Mouse (Mus musculus): ENCODE measurements around the gene Hist3h2ba. TPM values are rescaled to one million over a fixed set of nuclear protein-coding genes. Genes with fewer than 3 reads are reported as not detected.
A peak's percentile ranks its signal among the peaks of the same experiment; 100 is the strongest.
"Not testable (repeated sequence)": the region's sequence is repeated elsewhere in the genome, so short reads cannot be mapped to it uniquely, and the experiment has no call there.

Hist3h2ba gene
- polyA plus RNA-seq, 1 experiment: 5.1 TPM

DNA sequence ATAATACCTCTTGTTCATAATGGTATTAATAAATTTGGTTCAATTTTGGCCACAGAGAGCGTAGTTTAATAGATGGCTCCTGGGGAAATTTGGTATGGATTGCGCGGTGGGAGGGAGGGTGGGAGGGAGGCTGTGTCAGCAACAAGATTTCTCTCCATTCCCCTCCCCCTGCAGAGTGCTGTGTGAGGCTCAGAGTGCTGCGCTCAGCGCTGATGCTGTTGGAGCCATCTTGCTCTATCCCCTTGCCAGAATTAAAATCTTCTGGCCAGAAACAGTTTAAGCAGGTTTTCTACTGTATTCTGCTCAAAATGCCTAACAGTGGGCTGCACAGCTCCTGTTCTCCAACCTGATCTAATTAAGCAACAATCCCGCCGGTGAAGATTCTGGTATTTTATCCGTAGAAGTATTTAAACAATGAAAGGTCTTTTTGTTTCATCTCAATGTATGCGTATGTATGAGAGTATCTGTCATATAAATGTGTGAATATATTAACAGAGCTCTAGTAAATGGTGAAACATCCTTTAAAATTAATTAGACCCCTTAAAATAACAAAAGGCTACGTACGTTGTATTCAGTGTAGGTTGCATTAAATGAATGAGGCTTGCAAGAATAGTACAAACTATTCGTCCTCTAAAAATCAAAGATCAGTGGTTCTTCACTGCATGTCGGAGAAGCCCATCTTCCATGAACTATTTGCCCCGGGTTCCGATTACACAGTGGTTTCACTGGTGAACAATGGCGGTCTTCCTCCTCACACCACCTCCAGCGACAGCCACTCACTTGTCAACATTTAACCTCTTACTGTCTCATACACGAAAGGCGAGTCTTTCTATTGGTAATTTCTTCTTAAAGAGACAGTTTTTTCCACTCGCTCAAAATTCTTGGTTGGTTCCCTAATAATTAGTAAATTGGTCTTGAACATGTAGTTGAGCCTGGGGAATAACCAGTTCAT lies 1.0 kb downstream of the Hist3h2ba start:
- Histone ChIP-seq H3K4me1 (ENCODE audit: control insufficient read depth) (peaks cover 31% of the 10 kb centered on the region), H3K4me3 (replicated peaks) (peak overlapping the region; percentile 64), H3K27me3 (ENCODE audit: control insufficient read depth) (peaks cover 81% of the 10 kb centered on the region), H3K9me3 (ENCODE audit: control insufficient read depth, low read length) (0 out of 2 replicates have a peak, but pooled peaks cover 2% of the 10 kb centered on the region), H3K36me3 (ENCODE audit: control insufficient read depth) (peaks cover under 1% of the 10 kb centered on the region; the same call in 1 of the 2 replicates)
- TF ChIP-seq GATA1 (IDR thresholded peaks at IDR 0.05; ENCODE audit: low read length) (no peak), TAL1 (IDR thresholded peaks at IDR 0.05; ENCODE audit: low read length) (no peak)

DNA sequence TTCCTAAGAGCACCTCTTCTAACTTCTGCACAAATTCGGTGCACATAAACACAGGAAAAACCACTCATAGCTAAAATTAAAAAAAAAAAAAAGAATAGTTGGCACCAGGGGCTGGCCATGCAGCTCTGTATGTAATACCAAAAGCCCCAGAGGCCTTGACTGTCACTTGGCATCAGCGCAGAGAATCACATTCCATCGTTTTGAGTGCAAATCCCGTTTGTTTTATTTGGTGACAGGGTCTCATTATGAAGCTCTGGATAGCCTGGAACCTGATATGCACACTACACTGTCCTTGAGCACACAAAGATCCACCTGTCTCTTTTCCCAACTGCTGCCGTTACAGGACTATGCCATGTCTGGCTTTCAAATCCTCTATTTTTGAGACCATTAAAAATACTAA lies 2.5 kb downstream of the Hist3h2ba start:
- Histone ChIP-seq H3K4me3 (replicated peaks) (no peak overlapping the region), H3K36me3 (ENCODE audit: control insufficient read depth) (peaks cover 14% of the 10 kb centered on the region), H3K4me1 (ENCODE audit: control insufficient read depth) (peaks cover 36% of the 10 kb centered on the region), H3K9me3 (ENCODE audit: control insufficient read depth, low read length) (0 out of 2 replicates have a peak, but pooled peaks cover 2% of the 10 kb centered on the region), H3K27me3 (ENCODE audit: control insufficient read depth) (peaks cover 67% of the 10 kb centered on the region)
- no peak for TF ChIP-seq GATA1 (IDR thresholded peaks at IDR 0.05; ENCODE audit: low read length)

DNA sequence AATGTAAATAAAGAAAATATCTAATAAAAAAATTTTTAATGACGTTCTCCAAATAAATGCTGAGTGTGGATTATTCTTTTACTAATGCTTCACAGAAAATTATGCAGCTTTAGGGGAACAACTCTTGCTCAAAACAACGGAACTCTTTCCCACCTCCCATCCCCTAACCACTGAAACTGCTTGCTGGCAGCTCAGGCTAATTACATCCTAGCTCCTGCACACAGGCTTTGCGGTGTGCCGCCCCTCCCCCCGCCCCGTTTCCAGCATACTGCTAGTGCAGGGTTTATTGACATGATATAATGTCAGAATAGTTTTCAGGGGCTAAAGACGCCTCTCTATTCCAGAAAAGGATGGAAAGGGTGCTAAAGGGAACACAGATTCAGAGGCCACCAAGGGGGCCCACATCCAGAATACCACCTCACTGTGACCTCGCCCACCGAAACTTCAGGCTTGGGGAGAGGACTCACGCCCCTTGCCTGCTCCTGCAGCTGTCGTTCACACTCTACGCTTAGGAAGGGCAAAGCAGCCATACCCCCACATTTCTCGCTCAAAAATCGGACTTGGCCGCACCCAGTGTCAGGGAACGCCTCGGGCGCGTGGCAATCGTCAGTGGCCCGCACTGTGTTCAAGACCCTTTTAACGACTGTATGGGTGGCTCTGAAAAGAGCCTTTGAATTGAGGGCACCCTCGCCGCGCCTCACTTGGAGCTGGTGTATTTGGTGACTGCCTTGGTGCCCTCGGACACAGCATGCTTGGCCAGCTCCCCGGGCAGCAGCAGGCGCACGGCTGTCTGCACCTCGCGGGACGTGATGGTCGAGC lies 4.8 kb downstream of the Hist3h2ba start:
- Histone ChIP-seq H3K36me3 (ENCODE audit: control insufficient read depth) (peaks cover 37% of the 10 kb centered on the region), H3K9me3 (ENCODE audit: control insufficient read depth, low read length) (0 out of 2 replicates have a peak, but pooled peaks cover under 1% of the 10 kb centered on the region), H3K27me3 (ENCODE audit: control insufficient read depth) (peaks cover 43% of the 10 kb centered on the region), H3K4me3 (replicated peaks) (peak overlapping the region; percentile 84), H3K4me1 (ENCODE audit: control insufficient read depth) (peaks cover 46% of the 10 kb centered on the region)
- TF ChIP-seq TAL1 (IDR thresholded peaks at IDR 0.05; ENCODE audit: low read length): no peak
- no peak for TF ChIP-seq GATA1 (IDR thresholded peaks at IDR 0.05; ENCODE audit: low read length)

GRCm38 (mm10) chr11:58954170-58954419 lies 5.4 kb downstream of the Hist3h2ba start:
- H3K4me3 ChIP-seq (replicated peaks): peak overlapping the region; percentile 86
- not testable (repeated sequence) for H3K9me3 ChIP-seq (ENCODE audit: control insufficient read depth, low read length)
- H3K27me3 ChIP-seq (ENCODE audit: control insufficient read depth): peaks cover 38% of the 10 kb centered on the region
- peaks cover 47% of the 10 kb centered on the region for H3K4me1 ChIP-seq (ENCODE audit: control insufficient read depth)
- H3K36me3 ChIP-seq (ENCODE audit: control insufficient read depth): peaks cover 40% of the 10 kb centered on the region

DNA sequence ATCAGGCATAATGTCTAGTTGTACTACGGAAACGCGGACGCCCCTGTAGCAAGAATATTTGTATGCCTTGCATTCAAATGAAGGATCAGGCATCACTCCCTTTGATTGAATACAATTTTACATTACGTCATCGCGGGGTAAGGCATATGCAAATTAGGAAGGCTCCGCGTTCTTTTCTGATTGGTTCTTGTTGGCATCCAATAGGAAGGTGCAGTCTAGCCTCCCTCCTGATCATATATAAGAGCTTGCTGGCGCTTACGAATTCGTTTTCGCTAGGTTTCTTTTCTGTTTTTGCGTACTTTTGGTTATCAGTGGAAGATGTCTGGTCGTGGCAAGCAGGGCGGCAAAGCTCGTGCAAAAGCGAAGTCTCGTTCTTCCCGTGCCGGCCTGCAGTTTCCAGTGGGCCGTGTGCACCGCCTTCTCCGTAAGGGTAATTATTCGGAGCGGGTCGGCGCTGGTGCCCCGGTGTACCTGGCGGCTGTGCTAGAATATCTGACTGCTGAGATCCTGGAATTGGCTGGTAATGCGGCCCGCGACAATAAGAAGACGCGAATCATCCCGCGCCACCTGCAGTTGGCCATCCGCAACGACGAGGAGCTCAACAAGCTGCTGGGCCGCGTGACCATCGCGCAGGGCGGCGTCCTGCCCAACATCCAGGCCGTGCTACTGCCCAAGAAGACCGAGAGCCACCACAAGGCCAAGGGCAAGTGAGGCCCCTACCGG lies 5.9 kb downstream of the Hist3h2ba start, which contains the start of the genes Hist3h2a and Trim17:
Hist3h2a (plus strand) TSS at position 266 of the 723 bp plus-strand sequence.
Trim17 (plus strand) TSS at position 266 of the 723 bp plus-strand sequence.
- TF ChIP-seq TAL1 (IDR thresholded peaks at IDR 0.05; ENCODE audit: low read length) (no peak), GATA1 (IDR thresholded peaks at IDR 0.05; ENCODE audit: low read length) (0 out of 2 replicates have a peak, but pooled peaks have one; percentile 32)
- peak within 1 kb of the TSS; percentile 86 for H3K4me3 ChIP-seq (replicated peaks)
- no peaks in the 10 kb centered on the region for H3K9me3 ChIP-seq (ENCODE audit: control insufficient read depth, low read length)
- H3K27me3 ChIP-seq (ENCODE audit: control insufficient read depth): peaks cover 33% of the 10 kb centered on the region
- H3K36me3 ChIP-seq (ENCODE audit: control insufficient read depth): peaks cover 42% of the 10 kb centered on the region
- peaks cover 48% of the 10 kb centered on the region for H3K4me1 ChIP-seq (ENCODE audit: control insufficient read depth)

DNA sequence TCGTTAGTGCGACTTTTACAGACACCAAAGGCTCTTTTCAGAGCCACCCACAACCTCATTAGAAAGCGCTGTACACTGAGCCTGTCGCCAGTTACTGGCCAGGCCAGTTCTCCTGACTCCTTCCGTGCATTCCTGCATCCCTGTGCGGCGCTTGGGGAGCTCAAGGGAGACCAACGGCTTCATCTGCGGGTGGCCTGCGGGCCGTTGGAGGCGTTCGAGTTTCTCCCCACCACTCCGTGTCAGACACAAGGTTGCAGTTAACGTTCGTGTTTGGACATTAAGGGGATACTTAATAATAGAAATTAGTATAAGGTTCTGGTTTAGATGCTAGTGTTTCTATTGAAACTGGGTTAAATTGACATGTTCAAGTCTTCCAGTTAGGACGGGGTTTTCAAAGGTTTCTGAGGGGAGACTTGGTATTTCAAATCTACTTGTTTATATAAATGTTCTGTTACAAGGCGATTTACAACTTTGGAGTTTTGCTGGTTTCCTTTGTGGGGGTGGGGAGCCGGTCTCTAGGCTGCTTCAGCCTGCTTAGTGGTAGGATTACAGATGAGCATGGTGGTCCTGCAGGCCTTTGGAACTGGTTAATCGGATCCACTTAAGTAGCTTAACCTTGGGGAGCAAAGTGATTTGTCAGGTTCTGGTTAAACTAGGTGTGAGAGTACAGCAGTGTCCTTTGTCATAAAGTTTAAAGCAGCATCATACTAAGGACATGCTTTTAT lies 6.6 kb downstream of the Hist3h2ba start:
- no peak for TF ChIP-seq TAL1 (IDR thresholded peaks at IDR 0.05; ENCODE audit: low read length)
- no peak for TF ChIP-seq GATA1 (IDR thresholded peaks at IDR 0.05; ENCODE audit: low read length)
- Histone ChIP-seq H3K27me3 (ENCODE audit: control insufficient read depth) (peaks cover 28% of the 10 kb centered on the region), H3K9me3 (ENCODE audit: control insufficient read depth, low read length) (no peaks in the 10 kb centered on the region), H3K4me3 (replicated peaks) (peak overlapping the region; percentile 86), H3K4me1 (ENCODE audit: control insufficient read depth) (peaks cover 53% of the 10 kb centered on the region), H3K36me3 (ENCODE audit: control insufficient read depth) (peaks cover 42% of the 10 kb centered on the region)

- peaks cover 55% of the 10 kb centered on the region for H3K4me1 ChIP-seq (ENCODE audit: control insufficient read depth)
These were observed 7.1 kb downstream of the Hist3h2ba start for GRCm38 (mm10) chr11:58955868-58956257.

GRCm38 (mm10) chr11:58957226-58957914 lies 8.7 kb downstream of the Hist3h2ba start:
- H3K27me3 ChIP-seq (ENCODE audit: control insufficient read depth): peaks cover 30% of the 10 kb centered on the region
- peaks cover 14% of the 10 kb centered on the region for H3K9me3 ChIP-seq (ENCODE audit: control insufficient read depth, low read length)
- peaks cover 63% of the 10 kb centered on the region for H3K4me1 ChIP-seq (ENCODE audit: control insufficient read depth)
- no peak for TF ChIP-seq TAL1 (IDR thresholded peaks at IDR 0.05; ENCODE audit: low read length)
- no peak for TF ChIP-seq GATA1 (IDR thresholded peaks at IDR 0.05; ENCODE audit: low read length)
- H3K36me3 ChIP-seq (ENCODE audit: control insufficient read depth): peaks cover 42% of the 10 kb centered on the region
- H3K4me3 ChIP-seq (replicated peaks): peak overlapping the region; percentile 86

More at GRCm38 (mm10) chr11:58955868-58956257, 7.1 kb downstream of the Hist3h2ba start:
- Histone ChIP-seq H3K36me3 (ENCODE audit: control insufficient read depth) (peaks cover 42% of the 10 kb centered on the region), H3K27me3 (ENCODE audit: control insufficient read depth) (peaks cover 28% of the 10 kb centered on the region), H3K4me3 (replicated peaks) (peak overlapping the region; percentile 86), H3K9me3 (ENCODE audit: control insufficient read depth, low read length) (no peaks in the 10 kb centered on the region)
- TF ChIP-seq TAL1 (IDR thresholded peaks at IDR 0.05; ENCODE audit: low read length): no peak

All from erythroblast, embryonic 14.5 days (primary cell).